Mouse (Mus musculus) CD8-positive naive resting alpha-beta T cell, adult 57 days (primary cell): ENCODE measurements around the gene Paqr3. TPM values are rescaled to one million over a fixed set of nuclear protein-coding genes. Genes with fewer than 3 reads are reported as not detected.

Experiments
- total RNA-seq: library from RNA; stranded (reverse); gene quantifications from one replicate; pipeline ENCODE4 v1.2.4, GENCODE M21; 2023

Gene Paqr3
- total RNA-seq = 8.3 TPM

DNA sequence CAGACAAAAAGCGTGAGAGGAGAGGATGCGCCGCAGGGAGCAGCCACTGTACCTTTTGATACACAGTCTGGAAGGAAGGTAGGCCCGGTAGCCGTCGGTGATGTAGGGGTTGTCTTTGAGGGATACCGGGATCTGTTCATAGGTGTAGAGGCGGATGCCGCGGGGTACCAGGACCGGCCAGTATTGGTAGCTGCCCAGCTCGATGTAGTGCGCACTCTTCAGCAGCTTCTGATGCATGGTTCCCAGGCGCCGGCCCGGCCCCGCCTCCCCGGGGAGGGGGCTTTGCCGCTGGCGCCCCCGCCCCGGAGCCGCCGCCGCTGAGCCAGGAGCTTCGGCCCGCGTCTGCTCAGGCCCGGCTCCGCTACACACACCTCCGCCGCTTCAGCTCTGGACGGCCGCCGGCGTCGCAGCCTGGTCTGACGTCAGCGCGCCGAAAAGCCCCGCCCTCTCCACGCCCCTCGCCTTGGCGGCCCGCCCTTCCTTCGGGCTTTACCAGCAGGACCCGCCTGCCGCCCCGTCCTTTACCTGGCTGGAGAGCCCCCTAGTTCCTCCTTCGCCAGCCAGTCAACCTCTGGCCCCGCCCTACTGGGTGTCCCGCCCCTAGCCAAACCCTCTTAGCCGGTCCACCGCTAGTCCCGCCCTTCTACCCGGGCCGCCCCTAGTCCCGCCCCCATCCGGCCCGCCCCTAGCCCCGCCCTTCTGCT is at the start of gene Paqr3:
Gene Paqr3 (minus strand): TSS at position 390 of the 704 bp plus-strand sequence.

Other genes starting within 250 kb of the Paqr3 start
- gene Bmp2k, start 113.9 kb downstream of the Paqr3 start, total RNA-seq = 27.0 TPM